Mouse (Mus musculus) common myeloid progenitor, adult 5-6 weeks (primary cell): Measurements from ENCODE around the gene Gm49368. TPM values are rescaled to one million over a fixed set of nuclear protein-coding genes. Genes with fewer than 3 reads are reported as not detected.
"Not testable (repeated sequence)": the region's sequence is repeated elsewhere in the genome, so short reads cannot be mapped to it uniquely, and the experiment has no call there.

Experiments
- ATAC-seq: replicated peaks from 2 replicates; pipeline ENCODE4 v1.8.0; 2016; ENCODE audit warnings: low read depth, mild to moderate bottlenecking, moderate TSS enrichment, inconsistent platforms; ENCODE audit not compliant: poor library complexity, severe bottlenecking
- total RNA-seq: library from RNA; stranded (forward); fragments of 200-1000, 187-1606 nt; gene quantifications from 2 replicates; pipeline ENCODE4 v1.2.3, GENCODE M21; 2017

Gene Gm49368
- not detected in 2 replicates for total RNA-seq

DNA sequence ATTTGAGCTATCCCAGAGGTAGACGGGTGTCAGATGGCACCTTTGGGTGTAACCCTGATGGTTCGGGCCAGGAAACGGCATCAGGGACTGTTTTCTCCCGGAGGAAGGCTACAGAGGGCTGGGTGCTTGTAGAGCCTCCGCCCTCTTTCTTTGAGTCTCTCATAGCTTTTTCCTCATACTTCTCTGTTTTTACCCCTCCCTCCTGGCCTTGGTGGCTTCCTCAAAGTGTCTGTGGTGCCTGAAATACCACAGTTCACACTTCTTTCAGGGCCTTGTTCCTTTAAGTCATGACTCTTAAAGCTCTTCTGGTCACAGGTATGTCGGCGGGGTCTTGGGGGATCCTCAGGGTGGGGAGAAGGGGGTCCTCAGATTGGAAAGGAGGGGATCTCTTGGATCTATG lies at the start of gene Gm49368, which contains the start of gene Itgam:
Gene Gm49368, plus strand, starts transcription at position 228 of the 400 bp plus-strand sequence.
Gene Itgam, plus strand, starts transcription at position 185 of the 400 bp plus-strand sequence.
- ATAC-seq = peak; percentile 60

- ATAC-seq = no peak
Observed at GRCm38 (mm10) chr7:128013116-128013515, 49.4 kb upstream of the Gm49368 start.

GRCm38 (mm10) chr7:128016134-128016533 lies 46.3 kb upstream of the Gm49368 start:
- ATAC-seq = not testable (repeated sequence)

DNA sequence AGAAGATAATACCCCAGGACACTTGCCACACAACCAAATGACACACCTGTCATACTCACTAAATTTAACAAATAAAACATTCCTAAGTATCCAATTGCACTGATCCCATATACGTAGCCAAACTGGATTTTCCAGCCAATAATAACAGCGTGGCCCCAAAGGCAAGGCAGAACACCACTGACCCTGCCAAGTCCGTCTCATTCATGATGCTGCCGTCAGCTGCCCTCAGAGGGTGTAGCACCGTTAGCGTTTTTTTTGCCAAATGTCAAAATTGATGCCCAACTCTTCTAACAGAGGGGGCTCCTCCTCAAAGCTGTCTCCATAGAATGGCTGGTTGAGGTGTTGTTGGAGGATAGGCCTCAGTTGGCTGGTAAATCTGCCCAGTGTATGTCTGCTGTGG lies 45.8 kb upstream of the Gm49368 start:
- no peak for ATAC-seq

- no peak for ATAC-seq
Observed at GRCm38 (mm10) chr7:128018275-128018674, 44.2 kb upstream of the Gm49368 start.

DNA sequence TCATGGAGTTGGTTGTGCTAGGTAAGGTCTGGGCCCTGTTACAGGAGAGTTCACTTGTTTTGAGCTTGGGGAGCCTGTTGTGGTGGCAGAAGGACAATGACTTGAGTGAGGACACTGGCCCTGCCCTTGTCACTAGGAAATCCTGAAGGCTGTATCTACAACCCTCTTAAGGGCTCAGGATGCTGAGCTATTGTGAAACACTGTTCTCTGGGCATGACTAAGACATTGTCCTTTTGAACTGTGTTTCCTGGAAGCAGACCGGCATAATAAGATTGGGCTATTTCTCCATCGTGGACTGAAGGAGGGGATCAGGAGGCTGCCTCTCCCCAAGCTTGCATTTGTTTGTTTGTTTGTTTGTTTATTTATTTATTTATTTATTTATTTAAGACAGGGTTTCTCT lies 43.3 kb upstream of the Gm49368 start:
- ATAC-seq = no peak

DNA sequence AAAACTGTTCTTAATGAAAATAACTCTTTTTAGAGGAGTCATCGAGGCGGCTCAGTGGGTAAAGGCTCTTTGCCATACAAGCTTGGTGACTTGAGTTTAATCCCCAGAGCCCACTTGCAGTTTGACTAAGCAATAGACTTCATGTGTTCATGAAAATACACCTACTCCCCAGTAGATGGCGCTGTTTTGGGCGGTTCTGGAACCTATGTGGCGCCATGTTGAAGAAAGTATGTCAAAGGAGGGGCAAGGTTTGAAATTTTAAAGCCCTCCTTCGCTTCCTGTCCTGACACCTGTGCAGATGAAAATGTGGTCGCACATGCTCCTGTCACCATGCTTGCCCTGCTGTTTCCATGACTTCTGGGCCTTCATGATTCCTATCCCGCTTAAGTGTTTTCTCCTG lies 39.5 kb upstream of the Gm49368 start:
- no peak for ATAC-seq

DNA sequence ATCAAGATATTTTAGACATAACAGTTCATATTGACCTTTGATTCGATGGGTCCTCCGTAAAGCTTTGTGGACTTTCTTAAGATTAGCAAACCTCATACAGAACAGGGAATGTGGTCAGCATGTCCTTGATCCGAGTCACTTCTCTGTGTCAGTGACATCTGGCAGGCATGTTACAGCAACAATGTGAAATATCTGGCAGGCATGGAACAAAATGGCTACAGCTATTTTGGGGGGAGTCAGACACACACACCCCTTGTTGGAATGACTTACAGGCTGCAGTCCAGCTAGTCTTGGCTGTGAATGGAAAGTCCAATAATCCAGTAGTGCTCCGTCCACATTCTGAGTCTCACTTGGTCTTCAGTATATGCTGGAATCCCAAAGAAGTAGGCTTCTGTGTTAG lies 38.9 kb upstream of the Gm49368 start:
- ATAC-seq = no peak

DNA sequence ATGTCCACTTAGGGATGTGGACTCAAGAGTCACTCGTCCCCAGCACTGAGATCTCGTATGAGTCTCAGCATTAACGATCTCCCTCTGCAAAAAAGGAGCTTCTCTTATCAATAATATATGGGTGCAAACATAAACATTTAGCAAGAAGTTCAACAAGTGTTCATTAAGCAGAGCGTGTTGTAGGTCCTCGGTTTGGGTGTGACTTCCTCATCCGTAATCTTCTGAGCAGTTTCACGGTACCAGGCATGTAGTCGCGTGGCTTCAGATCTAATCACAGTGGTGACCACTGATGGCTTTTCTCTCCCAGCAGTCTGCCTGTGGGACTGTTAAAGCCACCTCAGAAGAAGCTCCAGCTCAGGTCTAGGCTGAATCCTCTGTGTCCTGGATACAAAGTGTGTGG lies 38.1 kb upstream of the Gm49368 start:
- ATAC-seq = no peak

GRCm38 (mm10) chr7:128024932-128025331 lies 37.6 kb upstream of the Gm49368 start:
- no peak for ATAC-seq

DNA sequence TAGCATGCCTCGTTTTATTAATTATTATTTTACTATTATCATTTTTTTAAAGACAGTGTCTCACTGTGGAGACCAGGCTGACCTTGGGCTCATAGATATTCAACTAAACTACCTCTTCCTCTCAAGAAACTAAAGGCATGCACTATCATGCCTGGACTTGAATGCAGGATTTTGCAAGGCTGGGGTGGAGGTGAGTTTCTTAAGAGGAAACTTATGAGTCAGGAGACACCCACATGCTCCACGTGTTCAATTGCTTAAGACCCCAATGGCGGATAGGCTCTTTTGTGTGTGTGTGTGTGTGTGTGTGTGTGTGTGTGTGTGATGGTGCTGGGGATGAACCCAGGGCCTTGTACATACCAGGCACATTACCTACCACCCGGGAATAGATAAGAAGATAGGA lies 37.1 kb upstream of the Gm49368 start:
- ATAC-seq = no peak

DNA sequence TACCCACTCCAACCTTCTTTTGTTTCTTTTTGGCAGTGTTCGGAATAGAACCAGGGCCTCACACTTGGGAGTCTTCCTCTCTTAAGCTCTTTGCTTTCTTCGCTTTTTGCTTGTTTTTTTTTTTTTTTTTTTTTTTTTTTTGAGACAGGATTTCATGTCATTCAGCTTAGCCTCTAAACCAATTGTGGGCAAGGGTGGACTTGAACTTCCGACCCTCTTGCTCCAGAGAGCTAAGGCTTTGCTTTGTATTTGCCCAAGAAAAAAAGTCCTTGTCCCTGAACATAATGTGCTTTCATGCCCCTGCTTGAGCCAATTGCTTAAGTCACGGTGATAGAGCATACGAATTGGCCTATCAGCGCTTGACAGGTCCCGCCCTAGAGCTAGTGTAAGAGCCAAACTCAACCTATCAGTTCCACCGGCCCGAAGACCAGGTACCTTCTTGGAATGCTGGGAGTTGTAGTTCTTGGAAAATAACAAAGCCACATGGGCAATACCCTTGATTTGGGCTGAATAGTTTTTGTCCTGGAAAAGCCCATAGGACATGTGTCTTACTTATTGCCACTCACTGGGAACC lies 31.0 kb upstream of the Gm49368 start:
- ATAC-seq = peak; percentile 52; the same call in 1 of the 2 replicates

GRCm38 (mm10) chr7:128032290-128032988 lies 30.0 kb upstream of the Gm49368 start:
- no peak for ATAC-seq

- ATAC-seq = no peak
Observed at GRCm38 (mm10) chr7:128032989-128033293, 29.5 kb upstream of the Gm49368 start.

DNA sequence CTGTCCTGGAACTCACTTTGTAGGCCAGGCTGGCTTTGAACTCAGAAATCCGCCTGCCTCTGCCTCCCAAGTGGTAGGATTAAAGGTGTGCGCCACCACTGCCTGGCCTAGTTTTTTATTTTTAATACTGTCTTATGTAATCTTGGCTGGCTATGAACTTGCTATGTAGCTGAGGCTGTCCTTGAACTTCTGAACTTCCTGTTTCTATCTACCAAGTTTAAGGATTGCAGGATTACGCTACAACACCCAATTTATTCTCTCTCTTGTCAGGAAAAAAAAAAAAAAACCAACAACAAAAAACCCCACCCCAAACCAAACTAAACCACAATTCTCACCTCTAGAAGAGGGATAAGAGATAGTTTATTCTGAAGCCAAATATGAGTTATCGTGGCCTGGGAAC lies 28.9 kb upstream of the Gm49368 start:
- no peak for ATAC-seq

GRCm38 (mm10) chr7:128042161-128042820 lies 20.2 kb upstream of the Gm49368 start:
- ATAC-seq = peak; percentile 89

DNA sequence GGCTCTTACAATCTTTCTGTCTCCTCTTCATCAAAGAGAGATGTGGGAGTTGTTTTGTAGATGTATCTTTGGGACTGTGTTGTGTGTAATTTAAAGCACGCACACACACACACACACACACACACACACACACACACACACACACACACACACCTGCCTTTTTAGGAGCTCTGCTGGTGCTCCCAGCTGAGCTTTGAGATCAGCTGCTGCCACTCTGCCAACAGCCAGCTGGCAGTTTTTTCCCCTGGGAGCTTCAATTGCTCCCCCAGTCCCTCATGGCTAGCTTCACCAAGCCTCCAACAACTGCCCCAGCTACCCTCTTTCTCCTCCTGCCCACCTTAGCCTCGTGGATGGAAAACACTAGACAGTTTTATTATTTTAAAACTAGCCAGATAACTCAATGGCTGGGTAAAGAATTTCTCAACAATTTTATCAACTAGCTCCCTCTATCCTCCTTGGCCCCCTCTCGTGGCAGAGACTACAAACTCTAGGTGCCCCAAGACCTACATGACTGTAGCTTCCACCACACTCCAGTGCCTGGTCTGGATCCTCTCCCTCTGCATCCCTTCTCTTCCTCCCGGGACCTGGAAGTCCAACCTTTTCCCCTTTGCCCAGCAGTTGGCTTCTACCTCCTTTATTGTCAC lies 18.2 kb upstream of the Gm49368 start:
- no peak for ATAC-seq

GRCm38 (mm10) chr7:128045640-128046039 lies 16.8 kb upstream of the Gm49368 start:
- no peak for ATAC-seq

- ATAC-seq = peak; percentile 83
Observed at GRCm38 (mm10) chr7:128048819-128049218, 13.7 kb upstream of the Gm49368 start.

- ATAC-seq = no peak
Observed at GRCm38 (mm10) chr7:128049254-128049653, 13.2 kb upstream of the Gm49368 start.

GRCm38 (mm10) chr7:128050739-128051138 lies 11.7 kb upstream of the Gm49368 start:
- ATAC-seq = peak; percentile 77
